Mouse (Mus musculus): Measurements from ENCODE around the gene Ccdc106. TPM values are rescaled to one million over a fixed set of nuclear protein-coding genes. Genes with fewer than 3 reads are reported as not detected.

Gene Ccdc106
- polyA plus RNA-seq (2012; fragmentation: generic; extraction: Trizol) = under 1 TPM; 0.12 to 0.55 TPM

DNA sequence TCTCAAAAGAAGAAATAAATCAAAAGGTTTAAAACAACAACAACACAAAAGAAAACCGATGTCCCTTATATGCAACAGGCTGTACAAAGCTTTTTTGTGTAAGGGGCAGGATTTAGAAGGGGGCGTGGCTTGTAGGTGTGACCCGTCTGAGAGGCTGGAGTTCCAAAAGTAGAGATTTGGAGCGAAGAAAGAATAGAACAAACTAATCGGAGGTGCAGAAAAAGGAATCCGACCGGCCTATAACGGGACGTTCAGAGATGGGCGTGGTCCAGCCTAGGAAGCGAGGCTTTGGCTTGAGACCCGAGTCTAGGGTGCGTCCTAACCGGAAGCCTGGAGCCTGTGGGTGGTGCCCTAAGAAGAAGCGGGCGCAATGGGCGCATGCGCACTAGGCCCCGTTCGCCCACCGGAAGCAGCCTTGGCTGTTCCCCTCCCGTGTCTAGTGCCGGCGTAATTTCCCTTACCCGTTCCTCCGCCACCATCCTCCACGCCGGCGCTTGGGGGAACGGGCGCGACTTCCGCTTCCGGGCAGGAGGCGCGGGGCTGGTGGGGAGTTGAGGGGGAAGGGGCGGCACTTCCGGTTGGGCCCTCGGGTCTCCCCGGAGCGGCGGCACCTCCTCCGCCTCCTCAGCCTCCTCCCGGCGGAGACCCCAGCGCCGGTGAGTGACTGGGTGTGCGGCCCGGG lies at the start of gene Ccdc106, which contains the start of gene Zfp865:
Gene Ccdc106, plus strand, starts transcription at position 554 of the 682 bp plus-strand sequence.
Gene Zfp865, plus strand, starts transcription at position 377 of the 682 bp plus-strand sequence.

DNA sequence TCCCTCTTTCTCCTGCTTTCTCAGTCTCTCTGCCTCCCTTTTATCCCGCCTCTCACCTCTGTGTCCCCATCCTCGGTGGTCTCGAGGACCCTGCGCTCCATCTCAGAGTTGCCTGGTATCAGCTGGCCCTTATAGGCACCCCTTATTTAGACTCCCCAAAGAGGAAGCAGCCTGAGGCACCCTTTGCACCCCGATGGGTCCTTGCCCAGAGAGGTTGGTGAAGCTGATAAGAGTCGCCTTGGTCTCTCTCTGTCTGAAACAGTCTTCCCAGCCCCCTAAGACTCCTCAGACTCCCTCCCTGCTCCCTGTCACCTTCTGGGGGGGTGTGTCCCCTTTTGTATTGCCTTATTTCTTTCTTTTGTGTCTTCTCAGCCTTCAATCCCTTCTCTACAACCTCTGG lies 49.3 kb upstream of the Ccdc106 start, which contains the start of gene Sbk3:
Gene Sbk3, minus strand, starts transcription at position 101 of the 400 bp plus-strand sequence.

DNA sequence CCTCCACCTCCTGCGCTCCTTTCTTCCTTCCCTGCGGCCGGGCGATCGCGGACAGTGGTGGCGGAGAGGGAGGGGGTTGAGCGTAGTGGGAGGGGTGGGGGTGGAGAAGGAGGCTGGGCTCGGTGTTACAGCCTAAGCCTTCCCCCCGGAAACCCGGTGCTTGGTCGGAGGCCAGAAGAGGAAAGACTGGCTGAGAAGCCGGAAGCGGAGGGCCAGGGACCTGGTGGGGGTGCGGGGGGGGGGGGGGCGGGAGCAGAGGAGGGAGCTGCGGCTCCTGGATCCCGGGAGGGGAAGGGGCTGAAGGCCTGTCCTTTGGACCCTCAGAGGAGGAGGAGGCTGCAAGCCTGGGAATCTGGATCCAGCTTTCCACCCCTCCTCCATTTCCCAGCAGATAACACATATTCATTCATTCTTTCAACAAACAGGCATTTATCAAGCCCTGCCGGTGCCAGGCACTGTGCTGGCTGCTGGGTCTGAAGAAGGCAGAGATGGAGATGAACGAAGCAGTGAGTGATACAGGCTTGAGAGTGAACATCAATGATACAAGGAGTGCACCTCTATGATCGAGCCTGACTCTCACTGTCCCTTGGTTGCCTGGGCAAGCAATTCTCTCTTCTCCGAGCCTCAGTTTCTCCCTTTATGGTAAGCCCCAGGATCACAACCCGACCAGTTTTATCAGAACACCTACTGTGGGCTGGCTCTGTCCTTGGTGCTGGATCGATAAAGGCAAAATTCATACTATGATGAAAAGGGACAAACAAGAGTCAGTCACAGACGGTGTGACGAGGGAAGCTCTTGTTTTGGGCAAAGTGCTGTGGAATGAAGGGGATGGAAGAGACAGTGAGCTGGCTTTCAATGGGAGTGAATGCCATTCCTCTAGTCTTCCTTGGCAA lies 24.1 kb upstream of the Ccdc106 start, which contains the start of gene Zfp579:
Gene Zfp579, minus strand, starts transcription at position 156 of the 893 bp plus-strand sequence.

DNA sequence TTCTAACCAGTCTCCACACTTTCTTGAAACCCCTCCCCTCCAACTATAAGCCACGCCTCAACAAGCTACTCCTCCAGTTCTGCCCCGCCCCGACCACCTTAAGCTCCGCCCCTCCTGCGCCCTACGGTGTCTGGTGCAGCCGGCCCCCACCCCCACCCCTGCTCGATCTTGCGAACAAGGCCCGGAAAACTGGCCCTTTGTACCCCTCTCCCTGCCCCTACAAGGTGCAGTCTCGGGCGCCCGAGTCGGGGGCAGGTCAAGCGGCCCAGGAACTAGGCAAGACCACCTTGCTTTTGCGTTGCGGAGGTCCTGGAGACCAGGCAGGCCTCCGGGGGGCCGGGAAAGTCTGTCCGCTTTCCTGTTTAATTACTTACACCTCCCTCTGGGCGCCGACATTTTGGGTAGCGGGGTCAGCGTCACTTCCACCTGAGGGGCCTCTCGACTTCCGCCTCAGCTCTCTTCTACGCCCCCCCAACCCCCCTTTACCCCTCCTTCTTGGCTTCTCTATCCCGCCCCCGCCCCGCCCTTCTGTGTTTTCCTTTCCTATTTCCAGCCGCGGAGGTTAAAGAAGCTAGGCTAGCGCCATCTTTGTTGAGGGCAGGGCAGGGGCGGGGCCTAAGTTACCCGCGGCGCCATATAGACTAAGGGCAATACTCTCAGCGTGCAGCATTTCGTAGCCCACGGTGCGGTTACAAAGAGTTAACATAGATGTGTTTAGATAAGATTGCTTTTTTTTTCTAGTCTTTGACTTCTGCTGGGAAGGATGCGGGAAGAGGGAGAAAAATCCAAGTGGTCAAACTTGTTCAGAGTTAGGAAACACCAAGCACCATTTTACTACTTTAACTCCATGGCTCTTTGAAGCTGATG lies 5.9 kb upstream of the Ccdc106 start, which contains the start of the genes Zfp524 and Fiz1:
Gene Zfp524, plus strand, starts transcription at position 165 of the 867 bp plus-strand sequence.
Gene Fiz1, minus strand, starts transcription at position 447 of the 867 bp plus-strand sequence.

DNA sequence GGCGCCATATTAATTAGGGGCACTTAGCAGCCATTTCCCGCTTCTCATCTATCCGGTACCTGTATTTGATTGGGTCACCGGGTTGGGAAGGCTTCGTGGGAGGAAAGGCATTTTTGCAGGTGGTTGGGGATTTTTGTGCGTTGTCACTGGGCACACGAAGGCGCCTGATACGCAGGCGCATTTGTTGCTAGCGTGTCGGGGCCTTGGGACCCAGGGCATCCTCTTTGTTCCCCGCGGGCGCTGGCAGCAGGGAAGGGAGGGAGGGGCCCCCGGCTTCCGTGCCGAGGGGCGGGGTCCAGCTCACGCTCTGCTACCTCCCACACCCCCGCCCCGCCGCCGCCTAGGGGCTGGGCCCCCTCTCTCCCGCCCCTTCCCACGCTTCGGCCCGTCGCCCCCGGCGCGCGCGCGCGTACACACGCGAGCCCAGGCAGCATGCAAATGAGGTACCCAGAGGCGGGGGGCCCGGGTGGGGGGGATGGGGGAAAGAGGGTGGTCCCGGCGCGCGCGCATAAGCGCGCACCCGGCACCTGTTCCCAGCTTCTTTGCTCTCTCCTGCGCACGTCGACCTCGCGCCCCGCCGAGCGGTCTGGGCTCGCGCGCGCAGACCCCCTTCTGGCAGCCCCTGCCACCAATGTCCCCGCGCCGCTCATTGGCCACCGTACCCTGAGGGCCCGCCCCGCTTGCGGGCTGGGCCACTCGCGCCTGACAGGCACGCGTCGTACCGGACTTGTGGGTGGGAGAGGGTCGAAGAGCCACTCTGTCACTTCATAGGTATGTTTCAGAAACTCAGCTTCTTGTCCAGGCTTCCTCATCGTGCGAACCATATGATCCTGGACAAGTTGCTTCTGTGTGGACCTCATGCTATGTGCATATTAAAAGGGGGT lies 5.0 kb upstream of the Ccdc106 start, which contains the start of gene Gm44973:
Gene Gm44973, plus strand, starts transcription at position 379 of the 884 bp plus-strand sequence.

DNA sequence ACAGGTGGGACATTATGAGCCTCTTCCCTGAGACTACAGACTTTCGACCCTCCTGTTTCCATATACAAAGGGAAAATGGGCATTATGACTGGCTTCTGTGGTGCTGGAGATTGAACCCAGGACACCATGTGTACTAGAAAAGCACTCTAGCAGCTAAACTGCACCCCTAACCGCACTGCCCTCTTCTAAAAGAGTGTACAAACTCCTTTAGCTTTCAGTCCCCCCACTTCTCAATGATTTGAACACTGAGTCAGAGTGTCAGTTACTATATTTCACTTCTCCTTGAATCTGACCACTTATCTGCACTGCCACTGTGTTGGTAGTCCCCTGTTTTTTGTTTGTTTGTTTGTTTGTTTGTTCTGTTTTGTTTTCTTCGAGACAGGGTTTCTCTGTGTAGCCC lies 13.5 kb downstream of the Ccdc106 start, which contains the start of gene 4632433K11Rik:
Gene 4632433K11Rik, plus strand, starts transcription at position 301 of the 400 bp plus-strand sequence.

DNA sequence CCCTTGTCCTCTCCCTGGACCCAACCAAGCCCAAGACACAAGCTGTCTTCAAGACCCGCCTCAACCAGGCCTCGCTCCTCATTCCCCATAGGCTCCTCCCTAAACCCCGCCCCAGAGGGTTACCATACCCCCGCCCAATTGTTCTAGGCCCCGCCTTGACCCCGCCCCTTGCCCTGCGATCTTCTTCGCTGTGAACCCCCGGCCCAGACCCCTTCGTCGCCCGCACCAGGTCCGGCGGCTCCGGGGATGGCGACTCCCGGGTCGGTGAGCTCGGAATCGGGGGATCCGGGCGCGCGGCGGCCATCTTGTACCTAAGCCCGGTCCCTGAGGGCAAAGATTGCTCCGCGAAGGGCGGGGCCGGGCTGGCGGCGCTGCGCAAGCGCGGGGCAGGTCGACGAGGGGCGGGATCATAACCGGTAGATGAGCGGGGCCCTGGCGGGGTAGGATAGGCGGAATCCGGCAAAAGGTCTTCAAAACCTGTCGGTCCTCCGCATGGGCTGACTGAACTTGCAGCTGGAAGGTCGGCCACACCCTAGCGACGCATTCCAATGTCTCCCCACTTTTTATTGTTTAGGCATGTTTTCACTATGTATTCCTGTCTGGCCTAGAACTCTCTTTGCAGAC lies 17.9 kb downstream of the Ccdc106 start, which contains the start of gene Zfp784:
Gene Zfp784, minus strand, starts transcription at position 338 of the 624 bp plus-strand sequence.

DNA sequence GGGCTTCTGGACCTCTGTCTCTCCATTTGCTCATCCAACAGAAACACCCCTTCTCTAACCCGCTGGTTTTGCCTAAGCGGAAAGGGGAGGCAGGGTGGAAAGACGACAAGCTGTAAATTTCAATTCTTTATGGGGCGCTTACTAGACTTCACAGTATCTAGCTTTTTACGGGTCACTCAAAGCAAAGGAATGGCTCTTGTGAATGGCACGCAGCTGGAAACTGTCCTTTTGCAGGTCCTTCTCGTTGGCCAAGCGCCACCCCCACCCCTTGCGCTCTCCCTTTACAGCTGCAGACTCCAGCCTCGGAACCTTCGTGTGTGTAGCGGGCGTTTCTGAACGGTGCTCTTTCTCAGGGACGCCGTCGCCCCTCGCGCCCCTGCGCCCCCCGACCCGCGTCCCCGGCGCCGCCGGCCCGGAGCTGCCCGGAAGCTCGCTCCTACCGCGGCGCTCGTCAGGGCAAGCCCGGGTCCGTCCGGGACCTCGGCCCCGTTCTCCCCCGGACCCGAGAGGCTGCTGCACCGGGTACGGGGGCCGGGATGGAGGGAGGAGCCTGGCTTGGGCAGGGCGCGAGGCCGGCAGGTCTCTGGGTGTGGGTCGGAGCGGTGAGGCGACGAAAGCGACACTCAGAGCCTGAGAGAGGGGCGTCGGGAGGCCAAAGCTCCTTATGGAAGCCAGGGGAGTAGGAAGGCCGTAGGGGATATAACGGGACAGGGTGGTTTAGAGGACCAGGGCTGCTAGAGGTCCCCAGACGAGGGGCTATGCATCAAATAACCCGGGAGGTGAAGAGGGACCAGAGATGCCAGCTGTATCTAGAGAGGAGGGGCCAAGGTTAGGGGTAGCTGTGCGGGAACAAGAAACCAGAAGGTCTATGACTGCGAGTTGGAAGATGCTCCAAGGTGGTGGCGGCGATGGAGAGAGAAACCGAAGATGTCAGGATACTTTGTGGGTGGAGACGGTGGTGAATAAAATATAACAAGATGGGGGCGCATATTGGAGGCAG lies 31.1 kb downstream of the Ccdc106 start, which contains the start of gene Zfp580:
Gene Zfp580, plus strand, starts transcription at position 346 of the 1,000 bp plus-strand sequence.

DNA sequence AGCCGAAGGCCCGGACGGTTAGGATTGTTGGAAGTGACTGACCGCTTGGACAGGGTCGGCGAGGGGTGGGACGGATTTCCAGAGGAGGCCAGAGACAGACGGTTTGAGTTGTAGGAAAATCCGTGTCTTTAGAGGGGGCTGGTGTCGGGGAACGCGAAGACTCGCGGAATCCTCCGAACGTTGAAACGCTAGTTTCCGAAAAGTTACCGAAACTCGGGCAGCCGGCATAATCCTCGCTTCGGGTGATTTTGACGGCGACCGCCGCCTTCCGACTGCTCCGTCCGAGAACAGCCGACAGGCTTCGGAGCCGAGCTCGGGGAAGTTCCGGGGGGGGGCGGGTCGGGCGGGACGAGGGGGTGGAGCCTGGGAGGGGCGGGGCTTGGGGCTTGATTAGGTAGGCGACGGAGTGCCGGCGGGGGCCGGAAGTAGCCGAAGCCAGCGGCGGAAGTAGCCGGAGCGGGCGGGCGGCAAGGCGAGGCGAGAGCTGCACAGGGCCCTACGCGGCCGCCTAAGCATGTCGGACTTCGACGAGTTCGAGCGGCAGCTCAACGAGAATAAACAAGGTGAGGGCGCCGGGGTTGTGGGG lies 41.5 kb downstream of the Ccdc106 start, which contains the start of gene U2af2:
Gene U2af2, plus strand, starts transcription at position 370 of the 586 bp plus-strand sequence.

DNA sequence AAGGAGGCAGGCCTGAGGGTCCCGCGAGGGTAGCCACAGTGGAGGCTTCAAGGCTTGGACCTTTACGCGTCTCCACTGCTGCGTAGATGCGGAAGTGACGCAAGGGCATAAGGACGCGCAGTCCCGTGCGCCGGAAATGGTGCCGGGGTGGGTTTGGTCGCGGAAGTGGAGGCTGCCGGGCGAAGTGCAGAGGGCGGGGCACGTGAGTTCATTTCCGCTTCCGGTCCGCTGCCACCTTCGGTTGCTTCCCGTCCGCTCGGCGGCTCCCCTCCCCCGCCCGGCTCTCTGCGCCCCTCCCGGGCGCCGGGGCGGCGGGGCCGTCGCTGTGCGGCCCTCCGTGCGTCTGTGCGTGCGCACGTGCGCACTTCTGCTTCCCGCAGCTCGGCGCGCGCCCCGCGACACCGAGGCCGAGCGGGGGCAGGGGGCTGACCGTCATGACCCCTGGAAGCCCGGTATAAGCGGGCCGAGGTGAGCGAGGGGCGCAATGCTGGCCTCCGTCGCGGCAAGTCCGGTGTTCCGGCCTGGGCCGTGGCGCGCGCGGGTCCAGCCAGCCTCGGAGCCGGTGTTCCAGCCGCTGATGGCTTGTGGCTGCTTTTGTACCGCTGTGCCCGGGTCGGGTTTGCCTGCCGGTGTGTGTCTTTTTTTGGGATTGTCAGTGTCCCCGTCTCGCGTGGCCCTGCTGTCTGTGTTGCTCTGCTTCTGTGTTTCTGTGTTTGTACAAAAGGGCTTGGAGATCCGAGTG lies 59.8 kb downstream of the Ccdc106 start, which contains the start of gene Epn1:
Gene Epn1, plus strand, starts transcription at position 226 of the 742 bp plus-strand sequence.

Other genes starting within 250 kb of the Ccdc106 start
- not detected for gene Fam71e2, start 249.3 kb upstream of the Ccdc106 start, polyA plus RNA-seq (2012; fragmentation: generic; extraction: Trizol)
- under 1 TPM; 0.66 to 0.91 TPM for gene Il11, start 237.7 kb upstream of the Ccdc106 start, polyA plus RNA-seq (2012; fragmentation: generic; extraction: Trizol)
- 1 to 10 TPM in 1 of 2 experiments, under 1 TPM in 1; 0.61 to 1.1 TPM for gene Tmem190, start 237.6 kb upstream of the Ccdc106 start, polyA plus RNA-seq (2012; fragmentation: generic; extraction: Trizol)
- gene Tmem238, start 230.9 kb upstream of the Ccdc106 start, polyA plus RNA-seq (2012; fragmentation: generic; extraction: Trizol) = 10 to 100 TPM in 1 of 2 experiments, 1 to 10 TPM in 1; 9.5 to 53.2 TPM
- over 10,000 TPM in 1 of 2 experiments, 1,000 to 10,000 TPM in 1; 4,560 to 11,128 TPM for gene Rpl28, start 227.7 kb upstream of the Ccdc106 start, polyA plus RNA-seq (2012; fragmentation: generic; extraction: Trizol)
- gene Ube2s, start 208.0 kb upstream of the Ccdc106 start, polyA plus RNA-seq (2012; fragmentation: generic; extraction: Trizol) = 100 to 1,000 TPM; 315 to 381 TPM
- gene Shisa7, start 175.9 kb upstream of the Ccdc106 start, polyA plus RNA-seq (2012; fragmentation: generic; extraction: Trizol) = not detected
- under 1 TPM; 0.18 to 0.59 TPM for gene Isoc2b, start 150.3 kb upstream of the Ccdc106 start, polyA plus RNA-seq (2012; fragmentation: generic; extraction: Trizol)
- gene Isoc2a, start 143.4 kb upstream of the Ccdc106 start, polyA plus RNA-seq (2012; fragmentation: generic; extraction: Trizol) = 1 to 10 TPM; 1.5 to 3.4 TPM
- gene Gm36210, start 114.0 kb upstream of the Ccdc106 start, polyA plus RNA-seq (2012; fragmentation: generic; extraction: Trizol) = under 1 TPM in 1 of 2 experiments, not detected in 1; 0.19 TPM
- gene Zfp628, start 105.3 kb upstream of the Ccdc106 start, polyA plus RNA-seq (2012; fragmentation: generic; extraction: Trizol) = 10 to 100 TPM in 1 of 2 experiments, 1 to 10 TPM in 1; 8.1 to 11.7 TPM
- 1 to 10 TPM in 1 of 2 experiments, under 1 TPM in 1; 0.78 to 6.7 TPM for gene Nat14, start 98.5 kb upstream of the Ccdc106 start, polyA plus RNA-seq (2012; fragmentation: generic; extraction: Trizol)
- 10 to 100 TPM in 1 of 2 experiments, 1 to 10 TPM in 1; 4.7 to 87.9 TPM for gene Ssc5d, start 94.8 kb upstream of the Ccdc106 start, polyA plus RNA-seq (2012; fragmentation: generic; extraction: Trizol)
- gene Sbk2, start 56.1 kb upstream of the Ccdc106 start, polyA plus RNA-seq (2012; fragmentation: generic; extraction: Trizol) = under 1 TPM; 0.01 to 0.13 TPM
- gene Sbk3, start 49.4 kb upstream of the Ccdc106 start, polyA plus RNA-seq (2012; fragmentation: generic; extraction: Trizol) = under 1 TPM; 0.01 to 0.13 TPM
- 10 to 100 TPM in 1 of 2 experiments, 1 to 10 TPM in 1; 7.9 to 20.1 TPM for gene Zfp579, start 24.4 kb upstream of the Ccdc106 start, polyA plus RNA-seq (2012; fragmentation: generic; extraction: Trizol)
- 10 to 100 TPM; 24.7 to 30.2 TPM for gene Zfp524, start 6.1 kb upstream of the Ccdc106 start, polyA plus RNA-seq (2012; fragmentation: generic; extraction: Trizol)
- 10 to 100 TPM; 22.6 to 29.6 TPM for gene Fiz1, start 5.9 kb upstream of the Ccdc106 start, polyA plus RNA-seq (2012; fragmentation: generic; extraction: Trizol)
- gene Gm44973, start 5.1 kb upstream of the Ccdc106 start, polyA plus RNA-seq (2012; fragmentation: generic; extraction: Trizol) = under 1 TPM; 0.14 to 0.17 TPM
- gene Zfp865, start 177 bp upstream of the Ccdc106 start, polyA plus RNA-seq (2012; fragmentation: generic; extraction: Trizol) = 10 to 100 TPM in 1 of 2 experiments, 1 to 10 TPM in 1; 6.3 to 24.5 TPM
- not detected for gene 4632433K11Rik, start 13.6 kb downstream of the Ccdc106 start, polyA plus RNA-seq (2012; fragmentation: generic; extraction: Trizol)
- gene Zfp784, start 17.9 kb downstream of the Ccdc106 start, polyA plus RNA-seq (2012; fragmentation: generic; extraction: Trizol) = 1 to 10 TPM; 1.7 to 8.9 TPM
- 10 to 100 TPM; 26.8 to 46.2 TPM for gene Zfp580, start 31.0 kb downstream of the Ccdc106 start, polyA plus RNA-seq (2012; fragmentation: generic; extraction: Trizol)
- 100 to 1,000 TPM; 166 to 202 TPM for gene U2af2, start 41.6 kb downstream of the Ccdc106 start, polyA plus RNA-seq (2012; fragmentation: generic; extraction: Trizol)
- gene Epn1, start 59.7 kb downstream of the Ccdc106 start, polyA plus RNA-seq (2012; fragmentation: generic; extraction: Trizol) = 100 to 1,000 TPM; 130 to 144 TPM
- gene Rfpl4, start 96.4 kb downstream of the Ccdc106 start, polyA plus RNA-seq (2012; fragmentation: generic; extraction: Trizol) = under 1 TPM in 1 of 2 experiments, not detected in 1; 0.06 TPM
- gene Rasl2-9, start 105.4 kb downstream of the Ccdc106 start, polyA plus RNA-seq (2012; fragmentation: generic; extraction: Trizol) = under 1 TPM in 1 of 2 experiments, not detected in 1; 0.05 TPM
- gene Vmn1r55, start 129.1 kb downstream of the Ccdc106 start, polyA plus RNA-seq (2012; fragmentation: generic; extraction: Trizol) = not detected
- gene Vmn1r56, start 176.2 kb downstream of the Ccdc106 start, polyA plus RNA-seq (2012; fragmentation: generic; extraction: Trizol) = not detected
- gene Vmn1r57, start 197.9 kb downstream of the Ccdc106 start, polyA plus RNA-seq (2012; fragmentation: generic; extraction: Trizol) = not detected